Mouse (Mus musculus) midbrain, embryonic 15.5 days (tissue): ENCODE results near the gene Hist1h4d. TPM values are rescaled to one million over a fixed set of nuclear protein-coding genes. Genes with fewer than 3 reads are reported as not detected.
A peak's percentile ranks its signal among the peaks of the same experiment; 100 is the strongest.
"Not testable (repeated sequence)": the region's sequence is repeated elsewhere in the genome, so short reads cannot be mapped to it uniquely, and the experiment has no call there.

Source experiments
- ATAC-seq: fragments of 200-750 bp; cut with Nextera tagmentation; replicated peaks from 2 replicates; pipeline ENCODE4 v1.8.0; 2017; ENCODE audit warnings: moderate TSS enrichment
- H3K27ac ChIP-seq: fragments of 300-500 bp; sonication (generic); 2 replicates; pipeline ENCODE4 v1.5.1; 2015; ENCODE audit warnings: mild to moderate bottlenecking, inconsistent platforms
- H3K27me3 ChIP-seq: fragments of 300-500 bp; sonication (generic); replicated peaks from 2 replicates; pipeline ENCODE4 v1.6.1; 2015; ENCODE audit warnings: inconsistent platforms
- H3K36me3 ChIP-seq: fragments of 300-500 bp; sonication (generic); replicated peaks from 2 replicates; pipeline ENCODE4 v1.6.1; 2015; ENCODE audit warnings: inconsistent platforms
- H3K4me1 ChIP-seq: fragments of 300-500 bp; sonication (generic); 2 replicates; pipeline ENCODE4 v1.6.1; 2015; ENCODE audit warnings: inconsistent platforms
- H3K4me2 ChIP-seq: fragments of 300-500 bp; sonication (generic); 2 replicates; pipeline ENCODE4 v1.6.1; 2015; ENCODE audit warnings: inconsistent platforms, mild to moderate bottlenecking, moderate library complexity
- H3K4me3 ChIP-seq: fragments of 300-500 bp; sonication (generic); 2 replicates; pipeline ENCODE4 v1.5.1; 2015; ENCODE audit warnings: mild to moderate bottlenecking, inconsistent platforms
- H3K9ac ChIP-seq: fragments of 300-500 bp; sonication (generic); 2 replicates; pipeline ENCODE4 v1.6.1; 2015; ENCODE audit warnings: mild to moderate bottlenecking, inconsistent platforms
- H3K9me3 ChIP-seq: fragments of 300-500 bp; sonication (generic); 2 replicates; pipeline ENCODE4 v1.6.1; 2016; ENCODE audit warnings: inconsistent platforms
- WGBS: fragments of 180-500 bp; shearing (Covaris S2); methylation state at CpG from one replicate; pipeline ENCODE4 v1.1.7; 2015; ENCODE audit warnings: mixed read lengths; 5-methylcytosine and 5-hydroxymethylcytosine counted together
- polyA plus RNA-seq: library from polyadenylated mRNA; unstranded; fragments of >200 nt; fragmentation: Nextera tagmentation; extraction: Ambion mirVana; gene quantifications from 2 replicates; pipeline ENCODE4 v1.2.1, GENCODE M21; 2015

Gene Hist1h4d
- polyA plus RNA-seq, 1 experiment from 2014 or later: 34.2 TPM

DNA sequence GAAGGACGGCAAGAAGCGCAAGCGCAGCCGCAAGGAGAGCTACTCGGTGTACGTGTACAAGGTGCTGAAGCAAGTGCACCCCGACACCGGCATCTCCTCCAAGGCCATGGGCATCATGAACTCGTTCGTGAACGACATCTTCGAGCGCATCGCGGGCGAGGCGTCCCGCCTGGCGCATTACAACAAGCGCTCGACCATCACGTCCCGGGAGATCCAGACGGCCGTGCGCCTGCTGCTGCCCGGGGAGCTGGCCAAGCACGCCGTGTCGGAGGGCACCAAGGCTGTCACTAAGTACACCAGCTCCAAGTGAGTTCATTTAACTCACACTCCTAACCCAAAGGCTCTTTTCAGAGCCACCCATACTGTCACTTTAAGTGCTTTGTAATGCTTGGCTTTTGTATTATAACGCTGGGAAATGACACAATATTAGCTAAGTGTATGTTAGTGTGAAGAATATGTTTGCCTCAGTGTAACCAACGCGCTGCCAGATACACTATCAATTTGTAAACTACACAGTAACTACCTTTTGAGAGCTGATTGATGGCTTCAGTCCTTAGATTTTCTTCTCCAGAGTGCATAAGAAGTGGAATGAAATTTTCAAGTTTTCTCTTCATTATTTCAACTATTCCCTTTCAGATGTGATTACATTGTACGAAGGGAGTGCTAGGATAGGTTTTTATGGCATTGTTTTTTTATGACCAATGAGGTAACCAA lies 9.7 kb upstream of the Hist1h4d start:
- Histone ChIP-seq H3K4me1 (peaks cover 34% of the 10 kb centered on the region), H3K4me2 (peak overlapping the region; percentile 75), H3K9ac (peak overlapping the region; percentile 65), H3K4me3 (peak overlapping the region; percentile 45), H3K27ac (peak overlapping the region; percentile 96)
- 0 out of 2 replicates have a peak, but pooled peaks have one; percentile 0 for ATAC-seq
- under 1% methylated on average over 13 of the region's 34 CpGs for WGBS
- H3K36me3 ChIP-seq, H3K9me3 ChIP-seq, H3K27me3 ChIP-seq: not testable (repeated sequence)

DNA sequence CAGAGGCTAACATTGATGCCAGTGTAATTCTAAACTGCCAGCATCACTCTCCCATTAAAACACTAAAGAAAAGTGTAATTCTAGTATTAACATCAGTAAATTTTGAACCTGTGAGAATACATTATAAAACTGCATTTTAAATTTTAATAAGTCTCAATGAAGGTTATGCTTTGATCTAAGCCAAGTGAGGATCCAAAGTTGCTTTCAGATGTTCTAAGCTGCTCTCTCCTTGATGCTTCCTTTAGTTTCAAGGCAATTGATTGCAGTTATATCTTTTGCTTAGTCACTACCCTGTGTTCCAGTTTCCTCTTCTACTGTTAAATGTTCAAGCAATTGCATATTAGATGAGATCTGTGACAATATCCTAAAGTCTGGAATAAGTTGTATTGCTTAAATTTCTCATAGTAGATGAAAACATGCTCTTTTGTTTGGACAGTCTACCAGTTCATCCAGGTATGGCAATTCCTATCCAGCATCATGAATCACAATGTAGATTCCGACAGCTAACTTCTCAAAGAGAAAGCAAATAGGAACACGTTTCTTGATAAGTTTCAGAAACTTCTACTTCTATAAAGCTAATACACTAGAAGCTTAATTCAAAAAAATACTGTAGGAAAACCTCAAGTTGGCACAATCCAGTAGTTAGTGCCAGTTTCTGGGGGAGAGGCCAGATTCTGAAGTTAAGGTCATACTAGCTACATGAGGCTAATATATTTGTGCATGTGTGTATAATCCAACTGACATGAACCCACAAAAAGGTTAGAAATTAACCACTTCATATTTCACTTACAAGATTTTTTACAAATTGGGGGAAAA lies 9.0 kb upstream of the Hist1h4d start:
- Histone ChIP-seq H3K4me2 (peak overlapping the region; percentile 75), H3K27ac (peak overlapping the region; percentile 96), H3K9me3 (no peaks in the 10 kb centered on the region), H3K9ac (peak overlapping the region; percentile 65; the same call in 1 of the 2 replicates), H3K4me3 (peak overlapping the region; percentile 45), H3K27me3 (no peaks in the 10 kb centered on the region), H3K36me3 (no peaks in the 10 kb centered on the region), H3K4me1 (peaks cover 42% of the 10 kb centered on the region)
- WGBS: 39% methylated on average over 2 of the region's 2 CpGs
- ATAC-seq: no peak

DNA sequence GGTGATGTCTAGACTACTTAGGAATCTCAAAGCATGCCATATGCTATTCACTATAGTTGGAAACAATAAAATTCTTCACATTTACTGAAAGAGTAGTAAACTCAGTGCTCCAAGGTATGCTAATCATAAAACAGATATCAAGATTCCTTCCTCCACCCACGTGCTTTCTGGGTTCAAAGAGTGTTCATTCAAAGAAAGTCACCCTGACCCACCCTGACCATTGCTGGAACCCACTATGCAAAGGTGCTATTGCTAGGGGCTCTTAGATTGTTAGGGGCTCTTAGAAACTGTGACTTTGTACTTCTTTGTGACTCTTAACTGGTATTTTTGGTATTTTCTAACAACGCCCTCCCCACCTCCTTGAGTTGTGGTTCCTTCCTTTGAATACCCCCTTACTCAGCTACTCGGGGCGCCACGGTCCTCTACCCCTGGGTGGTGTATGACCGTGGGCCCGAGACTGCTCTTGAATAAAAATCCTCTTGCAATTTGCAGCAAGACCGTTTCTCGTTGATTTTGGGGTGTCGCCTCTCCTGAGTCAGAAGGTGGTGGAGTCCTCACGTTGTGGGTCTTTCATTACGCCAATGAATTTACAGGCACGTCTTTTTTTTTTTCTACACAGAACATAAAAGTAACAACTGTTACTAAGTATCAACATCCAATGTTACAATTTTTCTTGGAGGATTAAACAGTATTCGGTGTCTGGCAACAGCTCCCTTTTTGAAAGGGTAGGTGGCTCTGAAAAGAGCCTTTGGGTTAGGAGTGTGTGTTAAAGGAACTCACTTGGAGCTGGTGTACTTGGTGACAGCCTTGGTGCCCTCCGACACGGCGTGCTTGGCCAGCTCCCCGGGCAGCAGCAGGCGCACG lies 8.1 kb upstream of the Hist1h4d start:
- Histone ChIP-seq H3K4me2 (peak overlapping the region; percentile 75), H3K4me3 (peak overlapping the region; percentile 36), H3K27ac (peak overlapping the region; percentile 86), H3K4me1 (peaks cover 42% of the 10 kb centered on the region)
- H3K27me3 ChIP-seq, ATAC-seq, H3K36me3 ChIP-seq, H3K9ac ChIP-seq, H3K9me3 ChIP-seq: not testable (repeated sequence)
- WGBS: 8% methylated on average over 20 of the region's 20 CpGs

DNA sequence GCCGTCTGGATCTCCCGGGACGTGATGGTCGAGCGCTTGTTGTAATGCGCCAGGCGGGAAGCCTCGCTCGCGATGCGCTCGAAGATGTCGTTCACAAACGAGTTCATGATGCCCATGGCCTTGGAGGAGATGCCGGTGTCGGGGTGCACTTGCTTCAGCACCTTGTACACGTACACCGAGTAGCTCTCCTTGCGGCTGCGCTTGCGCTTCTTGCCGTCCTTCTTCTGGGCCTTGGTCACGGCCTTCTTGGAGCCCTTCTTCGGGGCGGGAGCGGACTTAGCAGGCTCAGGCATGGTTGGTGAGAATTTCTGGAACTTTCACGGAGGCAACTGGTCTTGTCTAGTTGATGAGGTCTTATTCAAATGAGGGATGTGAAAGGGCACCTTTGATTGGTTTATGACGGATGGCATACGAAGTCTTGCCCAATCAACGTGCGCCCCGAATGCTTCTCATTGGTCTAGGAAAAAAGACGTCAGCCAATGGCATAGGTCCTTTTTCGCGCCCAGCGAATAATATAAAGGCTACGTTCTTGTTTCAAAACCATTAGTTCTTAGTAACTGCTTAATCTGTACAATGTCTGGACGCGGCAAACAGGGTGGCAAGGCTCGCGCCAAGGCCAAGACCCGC lies 7.4 kb upstream of the Hist1h4d start, which contains the start of the genes Hist1h2bf and Hist1h2ad:
Hist1h2bf (minus strand) TSS at position 299 of the 627 bp plus-strand sequence.
Hist1h2ad (plus strand) TSS at position 484 of the 627 bp plus-strand sequence.
- Histone ChIP-seq H3K27ac (peak within 1 kb of the TSS; percentile 86), H3K4me2 (peak within 1 kb of the TSS; percentile 75), H3K4me3 (peak within 1 kb of the TSS; percentile 41), H3K4me1 (peaks cover 42% of the 10 kb centered on the region)
- H3K36me3 ChIP-seq, H3K9me3 ChIP-seq, H3K27me3 ChIP-seq, H3K9ac ChIP-seq: not testable (repeated sequence)
- ATAC-seq: peak; percentile 92
- WGBS: under 1% methylated on average over 42 of the region's 42 CpGs

DNA sequence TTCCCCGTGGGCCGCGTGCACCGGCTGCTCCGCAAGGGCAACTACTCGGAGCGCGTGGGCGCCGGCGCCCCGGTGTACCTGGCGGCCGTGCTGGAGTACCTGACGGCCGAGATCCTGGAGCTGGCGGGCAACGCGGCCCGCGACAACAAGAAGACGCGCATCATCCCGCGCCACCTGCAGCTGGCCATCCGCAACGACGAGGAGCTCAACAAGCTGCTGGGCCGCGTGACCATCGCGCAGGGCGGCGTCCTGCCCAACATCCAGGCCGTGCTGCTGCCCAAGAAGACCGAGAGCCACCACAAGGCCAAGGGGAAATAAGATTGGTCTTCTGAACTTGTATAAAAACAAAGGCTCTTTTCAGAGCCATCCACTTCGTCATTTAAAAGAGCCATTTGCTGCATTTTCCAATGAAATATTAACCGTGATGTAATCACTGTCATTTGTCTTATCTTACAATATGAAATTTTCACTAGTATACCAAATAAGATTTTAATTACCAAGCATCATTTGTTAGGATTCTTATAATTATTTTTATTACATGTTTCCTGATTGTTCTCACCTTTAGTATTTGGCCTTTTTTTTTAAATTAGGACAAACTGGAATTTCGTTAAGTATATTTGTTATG lies 6.7 kb upstream of the Hist1h4d start:
- Histone ChIP-seq H3K4me1 (peaks cover 42% of the 10 kb centered on the region), H3K4me3 (peak overlapping the region; percentile 36), H3K4me2 (peak overlapping the region; percentile 75), H3K27ac (peak overlapping the region; percentile 86)
- under 1% methylated on average over 14 of the region's 39 CpGs for WGBS
- H3K27me3 ChIP-seq, H3K9ac ChIP-seq, H3K9me3 ChIP-seq, H3K36me3 ChIP-seq: not testable (repeated sequence)
- peak; percentile 3 for ATAC-seq

DNA sequence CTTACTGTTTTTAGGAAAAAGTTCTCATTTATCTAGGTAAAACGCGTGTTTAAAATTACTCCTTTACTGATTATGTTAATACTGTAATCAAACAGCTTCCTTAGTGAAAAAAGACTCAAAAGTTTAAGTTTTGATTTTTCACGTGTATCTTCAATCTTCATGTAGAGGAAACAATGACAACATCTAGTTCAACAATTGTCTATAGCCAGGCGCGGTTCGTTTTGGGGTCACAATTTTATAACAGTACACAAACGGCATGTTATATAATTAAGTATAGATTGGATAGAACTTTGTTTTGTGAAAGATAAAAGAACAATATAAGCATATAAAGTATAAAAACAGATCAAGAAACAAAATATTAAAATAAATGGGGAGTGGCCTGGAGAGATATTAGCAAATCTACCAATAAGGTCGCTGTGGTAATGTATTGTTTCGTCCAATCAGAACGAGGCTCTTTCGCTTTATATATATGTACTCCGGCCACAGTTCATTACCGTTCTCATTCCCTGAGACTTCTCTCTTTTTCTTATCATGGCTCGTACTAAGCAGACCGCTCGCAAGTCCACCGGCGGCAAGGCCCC lies 6.0 kb upstream of the Hist1h4d start, which contains the start of gene Hist1h3d:
Hist1h3d (plus strand) TSS at position 493 of the 581 bp plus-strand sequence.
- Histone ChIP-seq H3K9me3 (no peaks in the 10 kb centered on the region), H3K4me2 (peak within 1 kb of the TSS; percentile 75), H3K4me1 (peaks cover 37% of the 10 kb centered on the region), H3K9ac (peak within 1 kb of the TSS; percentile 55), H3K27me3 (no peaks in the 10 kb centered on the region), H3K27ac (peak within 1 kb of the TSS; percentile 80), H3K36me3 (no peaks in the 10 kb centered on the region), H3K4me3 (peak within 1 kb of the TSS; percentile 41)
- ATAC-seq: peak; percentile 51
- WGBS: 0% methylated on average over 18 of the region's 18 CpGs

DNA sequence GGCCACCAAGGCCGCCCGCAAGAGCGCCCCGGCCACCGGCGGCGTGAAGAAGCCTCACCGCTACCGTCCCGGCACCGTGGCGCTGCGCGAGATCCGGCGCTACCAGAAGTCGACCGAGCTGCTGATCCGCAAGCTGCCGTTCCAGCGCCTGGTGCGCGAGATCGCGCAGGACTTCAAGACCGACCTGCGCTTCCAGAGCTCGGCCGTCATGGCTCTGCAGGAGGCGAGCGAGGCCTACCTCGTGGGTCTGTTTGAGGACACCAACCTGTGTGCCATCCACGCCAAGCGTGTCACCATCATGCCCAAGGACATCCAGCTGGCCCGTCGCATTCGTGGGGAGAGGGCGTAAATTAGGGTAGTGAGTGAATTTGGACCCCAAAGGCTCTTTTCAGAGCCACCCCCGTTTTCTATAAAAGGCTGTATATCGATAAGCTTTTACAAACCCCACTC lies 5.5 kb upstream of the Hist1h4d start:
- H3K9ac ChIP-seq: peak overlapping the region; percentile 55
- ATAC-seq, H3K36me3 ChIP-seq, H3K27me3 ChIP-seq, H3K9me3 ChIP-seq: not testable (repeated sequence)
- H3K4me3 ChIP-seq: peak overlapping the region; percentile 41
- under 1% methylated on average over 11 of the region's 40 CpGs for WGBS
- peak overlapping the region; percentile 78 for H3K27ac ChIP-seq
- H3K4me1 ChIP-seq: peaks cover 40% of the 10 kb centered on the region
- H3K4me2 ChIP-seq: peak overlapping the region; percentile 75

DNA sequence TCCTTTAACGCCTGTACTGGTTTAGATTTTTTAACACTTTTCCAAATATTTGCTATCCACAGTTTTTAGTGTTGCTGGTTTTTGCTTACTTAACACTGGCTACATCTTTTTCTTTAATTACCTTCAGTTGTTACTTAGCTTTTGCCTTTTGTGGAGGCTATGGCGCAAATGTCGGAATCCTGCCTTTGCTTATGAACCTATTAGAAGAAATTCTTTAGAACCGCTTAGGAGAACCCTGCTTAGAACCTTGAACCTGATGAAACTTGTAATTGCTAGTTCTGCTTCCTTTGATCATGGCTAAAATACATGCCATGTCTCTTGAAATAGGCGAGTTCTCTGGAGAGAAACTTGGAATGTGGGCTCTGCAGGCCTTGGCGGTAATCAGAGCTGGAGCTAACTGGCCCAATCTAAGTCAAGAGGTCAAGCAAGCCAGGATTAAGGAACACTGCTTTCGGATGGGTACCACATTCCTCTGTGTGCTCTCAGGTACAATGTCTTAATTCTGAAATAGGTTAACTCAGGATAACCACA lies 5.0 kb upstream of the Hist1h4d start:
- no peaks in the 10 kb centered on the region for H3K36me3 ChIP-seq
- H3K4me2 ChIP-seq: peak overlapping the region; percentile 75
- peak overlapping the region; percentile 41 for H3K4me3 ChIP-seq
- WGBS: 5% methylated on average over 7 of the region's 7 CpGs
- no peak for ATAC-seq
- H3K9ac ChIP-seq: peak overlapping the region; percentile 55
- H3K4me1 ChIP-seq: peaks cover 42% of the 10 kb centered on the region
- no peaks in the 10 kb centered on the region for H3K9me3 ChIP-seq
- no peaks in the 10 kb centered on the region for H3K27me3 ChIP-seq
- peak overlapping the region; percentile 73; the same call in 1 of the 2 replicates for H3K27ac ChIP-seq

DNA sequence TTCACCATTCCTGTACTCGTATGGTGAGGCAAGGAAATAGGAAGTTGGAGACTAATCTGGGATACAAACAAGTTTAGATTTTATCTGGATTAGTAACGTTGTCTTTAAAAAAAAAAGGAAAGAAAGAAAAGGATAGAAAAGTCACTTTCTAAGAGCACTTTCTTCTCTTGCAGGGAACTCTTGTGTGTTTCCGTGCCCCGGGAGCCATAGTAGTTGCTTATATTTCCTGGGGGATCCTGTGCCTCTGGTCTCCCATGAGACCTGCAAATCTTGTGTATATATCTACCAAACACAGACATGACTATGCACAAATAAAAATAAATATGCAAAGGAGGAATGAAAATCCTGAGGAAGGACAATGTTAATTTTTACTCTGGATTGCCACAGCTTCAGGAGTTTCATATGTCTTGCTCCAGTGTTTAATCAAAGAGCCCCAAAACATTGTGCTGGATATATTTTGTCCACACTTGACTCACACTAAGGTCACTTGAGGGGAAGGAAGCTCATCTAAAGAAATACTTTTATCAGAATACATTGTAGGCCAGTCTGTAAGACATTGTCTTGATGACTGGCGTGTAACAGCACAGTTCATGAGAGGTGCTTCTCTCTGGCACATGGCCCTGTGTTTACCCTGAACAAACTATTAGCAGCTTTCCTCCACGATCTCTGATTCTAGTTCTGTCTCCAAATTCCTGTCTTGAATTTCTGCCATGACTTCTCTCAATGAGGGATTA lies 4.3 kb upstream of the Hist1h4d start:
- Histone ChIP-seq H3K9ac (0 out of 2 replicates have a peak overlapping the region, but pooled peaks have one; percentile 55), H3K4me3 (peak overlapping the region; percentile 41), H3K27me3 (no peaks in the 10 kb centered on the region), H3K9me3 (no peaks in the 10 kb centered on the region), H3K27ac (no peak overlapping the region), H3K36me3 (no peaks in the 10 kb centered on the region), H3K4me2 (peak overlapping the region; percentile 75), H3K4me1 (peaks cover 42% of the 10 kb centered on the region)
- WGBS: 47% methylated on average over 6 of the region's 6 CpGs
- no peak for ATAC-seq

DNA sequence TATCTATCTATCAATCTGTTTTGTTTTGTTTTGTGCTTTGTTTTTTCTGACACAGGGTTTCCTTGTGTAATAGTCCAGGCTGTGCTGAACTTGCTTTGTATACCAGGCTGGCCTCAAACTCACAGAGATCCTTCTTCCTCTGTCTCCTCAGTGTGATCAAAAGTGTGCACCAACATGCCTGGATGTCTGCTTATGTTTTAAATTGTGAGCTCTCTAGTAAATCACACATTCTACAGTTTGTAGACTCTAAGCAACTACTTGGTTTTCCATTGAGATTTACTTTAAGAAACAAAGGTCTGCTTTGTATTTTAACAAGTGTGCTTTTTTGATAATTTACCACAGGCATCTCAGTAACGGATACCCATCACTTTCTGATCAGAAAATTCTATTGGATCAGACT lies 3.6 kb upstream of the Hist1h4d start:
- H3K4me1 ChIP-seq: peaks cover 42% of the 10 kb centered on the region
- H3K4me3 ChIP-seq: no peak overlapping the region
- no peak overlapping the region for H3K4me2 ChIP-seq
- H3K27ac ChIP-seq: no peak overlapping the region
- no peaks in the 10 kb centered on the region for H3K9me3 ChIP-seq
- ATAC-seq: no peak
- no peaks in the 10 kb centered on the region for H3K36me3 ChIP-seq
- H3K9ac ChIP-seq: no peak overlapping the region
- H3K27me3 ChIP-seq: no peaks in the 10 kb centered on the region
- WGBS: 97% methylated on average over 1 of the region's 1 CpGs
